Mouse (Mus musculus): ENCODE measurements around the gene Slbp.
A peak's percentile ranks its signal among the peaks of the same experiment; 100 is the strongest.

DNA sequence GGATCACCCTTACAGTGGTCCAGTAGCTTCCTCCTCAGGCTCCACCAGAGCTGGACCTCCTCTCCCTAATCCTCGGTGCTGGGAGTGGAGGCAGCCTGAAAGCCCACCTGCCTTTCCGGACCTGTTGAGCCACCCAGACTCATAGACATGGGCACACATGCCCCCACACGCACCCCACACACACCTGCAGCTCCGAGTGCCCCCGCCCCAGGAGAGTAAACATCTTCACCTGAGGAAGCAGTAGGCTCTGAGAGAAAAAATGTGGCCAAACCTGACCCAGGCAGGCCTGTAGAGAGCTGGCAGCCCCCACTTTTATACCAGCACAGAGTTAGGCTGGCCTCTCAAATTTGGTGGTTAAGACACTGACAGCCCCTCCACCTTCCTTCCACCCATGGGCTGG lies 44.1 kb upstream of the Slbp start:
- TF ChIP-seq CTCF (IDR thresholded peaks at IDR 0.05) (no peak), EP300 (IDR thresholded peaks at IDR 0.05) (peak; percentile 71; the same call in 1 of the 2 replicates)

Data from lung, postnatal 0 days (tissue).